ENCODE assay signal across 9 mouse cellular contexts in the genomic region with DNA sequence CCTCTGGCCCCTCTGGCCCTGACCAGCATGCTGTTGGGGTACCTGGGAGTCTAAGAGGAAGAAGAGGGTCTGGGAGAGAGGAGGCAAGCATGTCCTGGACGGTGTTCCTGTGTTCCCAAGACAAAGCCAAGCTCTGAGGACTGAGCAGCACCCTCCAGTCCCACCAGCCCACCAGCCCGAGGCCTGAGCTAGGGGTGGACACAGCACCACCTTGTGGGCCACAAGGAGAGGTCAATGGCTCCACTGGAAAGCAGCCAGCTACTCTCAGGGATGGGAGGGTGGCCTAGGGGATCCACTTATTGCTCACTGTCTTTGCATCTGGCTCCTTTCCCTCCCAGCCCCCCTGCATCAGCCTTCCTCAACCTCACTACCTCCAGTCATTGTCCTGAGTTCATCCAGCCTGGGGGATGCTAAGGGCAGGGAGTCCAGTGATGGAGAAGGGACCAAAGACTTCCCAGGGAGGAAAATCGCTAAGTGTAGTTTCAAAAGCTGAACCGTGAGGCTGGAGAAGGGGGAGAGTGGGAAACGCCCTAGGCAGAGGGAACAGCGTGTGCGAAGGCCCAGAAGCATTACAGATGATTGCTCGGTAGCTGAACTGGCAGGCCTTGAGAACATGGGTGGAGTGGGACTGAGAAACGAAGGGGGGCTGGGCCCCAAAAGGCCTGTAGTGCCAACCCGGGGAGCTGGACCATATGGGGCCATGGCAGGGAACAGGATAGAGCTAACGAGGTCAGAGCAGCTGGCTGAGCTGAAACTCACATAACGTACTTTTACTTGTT. TPM values are rescaled to one million over a fixed set of nuclear protein-coding genes. Genes with fewer than 3 reads are reported as not detected.
A peak's percentile ranks its signal among the peaks of the same experiment; 100 is the strongest.
DNase-seq lines count a peak whose midpoint lies in the region; ATAC-seq and TF ChIP-seq lines count a peak whose summit lies in the region.
"Had no signal": no experiment of that assay in that cellular context is flagged by ENCODE, and none has a peak within 500 bp of the region (broad histone marks: within the 10 kb centered on the region; RNA-seq: fewer than 3 reads in every experiment).

No protein-coding gene starts in this region.

- H3K27ac ChIP-seq in forebrain, embryonic 12.5 days, result peak overlapping the region; percentile 36; the same call in 1 of the 2 replicates
- no peak overlapping the region for H3K27ac ChIP-seq in forebrain, embryonic 13.5 days
- no peak overlapping the region for H3K27ac ChIP-seq in bone marrow macrophage, adult 2 months (ENCODE audit: insufficient read depth, low read depth, low read length)
- H3K27ac ChIP-seq in forebrain, postnatal 0 days (ENCODE audit: low read depth, low read length), result no peak overlapping the region
- no peak overlapping the region for H3K27ac ChIP-seq in hindbrain, embryonic 16.5 days (ENCODE audit: low read depth, low read length)
- peak overlapping the region; percentile 56; the same call in 1 of the 2 replicates for H3K27ac ChIP-seq in stomach, postnatal 0 days (replicated peaks)

- H3K4me1 ChIP-seq in forebrain, embryonic 12.5 days, result peaks cover 27% of the 10 kb centered on the region
- H3K4me1 ChIP-seq in forebrain, embryonic 13.5 days, result peaks cover 8% of the 10 kb centered on the region; the same call in 1 of the 2 replicates
- H3K4me1 ChIP-seq in bone marrow macrophage, adult 2 months (ENCODE audit: control insufficient read depth, insufficient read depth, low read length), result no peaks in the 10 kb centered on the region
- no peaks in the 10 kb centered on the region for H3K4me1 ChIP-seq in forebrain, postnatal 0 days (ENCODE audit: insufficient read depth)
- H3K4me1 ChIP-seq in hindbrain, embryonic 16.5 days (ENCODE audit: control insufficient read depth, insufficient read depth, low read depth, low read length), result no peaks in the 10 kb centered on the region; the same call in 1 of the 2 replicates
- H3K4me1 ChIP-seq in stomach, postnatal 0 days (replicated peaks; ENCODE audit: control insufficient read depth, insufficient read depth), result no peaks in the 10 kb centered on the region; the same call in 1 of the 2 replicates

- TF ChIP-seq EP300 in stomach, postnatal 0 days (optimal IDR thresholded peaks at IDR 0.05), result no peak

- 40% methylated on average over 12 of the region's 12 CpGs for WGBS in forebrain, embryonic 12.5 days
- 40% methylated on average over 12 of the region's 12 CpGs for WGBS in forebrain, embryonic 13.5 days
- WGBS in forebrain, postnatal 0 days, result 34% methylated on average over 12 of the region's 12 CpGs
- WGBS in hindbrain, embryonic 16.5 days, result 42% methylated on average over 12 of the region's 12 CpGs
- 45% methylated on average over 12 of the region's 12 CpGs for WGBS in stomach, postnatal 0 days

- H3K4me2 ChIP-seq in forebrain, embryonic 12.5 days, result no peak overlapping the region
- no peak overlapping the region for H3K4me2 ChIP-seq in forebrain, embryonic 13.5 days
- H3K4me2 ChIP-seq in forebrain, postnatal 0 days (ENCODE audit: low read depth), result no peak overlapping the region
- H3K4me2 ChIP-seq in hindbrain, embryonic 16.5 days (ENCODE audit: low read length), result no peak overlapping the region
- H3K4me2 ChIP-seq in stomach, postnatal 0 days (replicated peaks; ENCODE audit: low read depth), result no peak overlapping the region

- H3K9me3 ChIP-seq in forebrain, embryonic 12.5 days, result no peaks in the 10 kb centered on the region
- H3K9me3 ChIP-seq in forebrain, embryonic 13.5 days (replicated peaks), result no peaks in the 10 kb centered on the region
- no peaks in the 10 kb centered on the region for H3K9me3 ChIP-seq in forebrain, postnatal 0 days (ENCODE audit: low read length)
- H3K9me3 ChIP-seq in hindbrain, embryonic 16.5 days (ENCODE audit: control insufficient read depth, low read length), result no peaks in the 10 kb centered on the region
- H3K9me3 ChIP-seq in stomach, postnatal 0 days (ENCODE audit: control insufficient read depth, low read length), result no peaks in the 10 kb centered on the region

- no peak overlapping the region for H3K4me3 ChIP-seq in forebrain, embryonic 12.5 days (replicated peaks)
- H3K4me3 ChIP-seq in forebrain, embryonic 13.5 days, result no peak overlapping the region
- H3K4me3 ChIP-seq in bone marrow macrophage, adult 2 months (ENCODE audit: insufficient read depth, low read length), result no peak overlapping the region
- no peak overlapping the region for H3K4me3 ChIP-seq in forebrain, postnatal 0 days (ENCODE audit: low read depth, low read length)
- H3K4me3 ChIP-seq in hindbrain, embryonic 16.5 days (ENCODE audit: low read length), result no peak overlapping the region
- no peak overlapping the region for H3K4me3 ChIP-seq in stomach, postnatal 0 days (ENCODE audit: low read depth, low read length)

- peaks cover 5% of the 10 kb centered on the region for H3K27me3 ChIP-seq in forebrain, embryonic 12.5 days
- no peaks in the 10 kb centered on the region for H3K27me3 ChIP-seq in forebrain, embryonic 13.5 days
- H3K27me3 ChIP-seq in forebrain, postnatal 0 days (ENCODE audit: insufficient read depth, low read length), result no peaks in the 10 kb centered on the region
- H3K27me3 ChIP-seq in hindbrain, embryonic 16.5 days (replicated peaks; ENCODE audit: control insufficient read depth, insufficient read depth, low read length), result no peaks in the 10 kb centered on the region
- H3K27me3 ChIP-seq in stomach, postnatal 0 days (ENCODE audit: control insufficient read depth, insufficient read depth, low read length), result no peaks in the 10 kb centered on the region

- peak; percentile 55 for DNase-seq in forebrain, postnatal 0 days
- peak; percentile 66 for DNase-seq in lung, postnatal 10 days
- peak; percentile 65 for DNase-seq in stomach, postnatal 0 days (ENCODE audit: low spot score)

- peak; percentile 85 for ATAC-seq in forebrain, embryonic 12.5 days (ENCODE audit: low FRiP score)
- no peak for ATAC-seq in forebrain, embryonic 13.5 days
- peak; percentile 34; the same call in 1 of the 2 replicates for ATAC-seq in forebrain, postnatal 0 days
- ATAC-seq in hindbrain, embryonic 16.5 days, result peak; percentile 52; the same call in 1 of the 2 replicates
- peak; percentile 45 for ATAC-seq in stomach, postnatal 0 days (ENCODE audit: low FRiP score, low TSS enrichment)
- ATAC-seq in erythroblast, adult 5-6 weeks (replicated peaks; ENCODE audit: low FRiP score, poor library complexity, severe bottlenecking), result no peak

- TF ChIP-seq CTCF in bone marrow macrophage, adult 2 months (IDR thresholded peaks at IDR 0.05; ENCODE audit: low read depth, low read length), result peak; percentile 28; the same call in 1 of the 2 replicates
- peak; percentile 62 for TF ChIP-seq CTCF in forebrain, postnatal 0 days (IDR thresholded peaks at IDR 0.05; ENCODE audit: low read depth)
- peak; percentile 77 for TF ChIP-seq CTCF in stomach, postnatal 0 days (IDR thresholded peaks at IDR 0.05; ENCODE audit: low read depth)

- TF ChIP-seq POLR2A in bone marrow macrophage, adult 2 months (IDR thresholded peaks at IDR 0.05; ENCODE audit: borderline replicate concordance, low read depth, low read length), result no peak

- no peak overlapping the region for H3K9ac ChIP-seq in forebrain, embryonic 12.5 days
- no peak overlapping the region for H3K9ac ChIP-seq in forebrain, embryonic 13.5 days
- H3K9ac ChIP-seq in forebrain, postnatal 0 days, result no peak overlapping the region
- peak overlapping the region; percentile 31 for H3K9ac ChIP-seq in hindbrain, embryonic 16.5 days (ENCODE audit: low read depth, low read length)
- no peak overlapping the region for H3K9ac ChIP-seq in stomach, postnatal 0 days (ENCODE audit: low read length)

- no peaks in the 10 kb centered on the region for H3K36me3 ChIP-seq in forebrain, embryonic 12.5 days (replicated peaks)
- no peaks in the 10 kb centered on the region for H3K36me3 ChIP-seq in forebrain, embryonic 13.5 days (ENCODE audit: poor library complexity, severe bottlenecking)
- no peaks in the 10 kb centered on the region for H3K36me3 ChIP-seq in forebrain, postnatal 0 days (ENCODE audit: insufficient read depth)
- H3K36me3 ChIP-seq in hindbrain, embryonic 16.5 days (ENCODE audit: control insufficient read depth, insufficient read depth, low read length), result no peaks in the 10 kb centered on the region
- no peaks in the 10 kb centered on the region for H3K36me3 ChIP-seq in stomach, postnatal 0 days (ENCODE audit: control insufficient read depth, insufficient read depth, low read length)

RNA-seq across cellular contexts. Expression of a gene that starts 24.7 kb away (rescaled TPM):
- polyA plus RNA-seq in forebrain, embryonic 12.5 days (2016; fragmentation: Nextera tagmentation; extraction: Ambion mirVana), result not detected in 2 replicates
- not detected in 2 replicates for polyA plus RNA-seq in forebrain, embryonic 13.5 days (2015; fragmentation: Nextera tagmentation; extraction: Ambion mirVana)
- not detected in 2 replicates for polyA plus RNA-seq in bone marrow macrophage, adult 2 months (2012; ENCODE audit: insufficient read depth, insufficient read length, missing spikeins)
- total RNA-seq in forebrain, postnatal 0 days (2014; rRNA removed), result not detected in 2 replicates
- polyA plus RNA-seq in forebrain, postnatal 0 days (2015; fragmentation: Nextera tagmentation; extraction: Ambion mirVana), result 0.09 TPM in 1 of 2 replicates, not detected in the other
- polyA plus RNA-seq in hindbrain, embryonic 16.5 days (2015; fragmentation: Nextera tagmentation; extraction: Ambion mirVana), result 0.08 TPM in 1 of 2 replicates, not detected in the other
- polyA plus RNA-seq in stomach, postnatal 0 days (2015; fragmentation: Nextera tagmentation; extraction: Ambion mirVana), result not detected in 2 replicates
- total RNA-seq in erythroblast, adult 5-6 weeks (2015; ENCODE audit: low replicate concordance), result 0.42 TPM in 1 of 2 replicates, not detected in the other
- total RNA-seq in erythroblast, adult 5-6 weeks (2017; ENCODE audit: low replicate concordance), result not detected in 2 replicates
- polyA plus RNA-seq: heart, embryonic 14.5 days had no signal

RNA-seq across cellular contexts. Expression of a gene that starts 54.6 kb away (rescaled TPM):
- polyA plus RNA-seq in forebrain, embryonic 12.5 days (2016; fragmentation: Nextera tagmentation; extraction: Ambion mirVana), result 6.0 and 7.0 TPM in 2 replicates
- 4.8 and 5.6 TPM in 2 replicates for polyA plus RNA-seq in forebrain, embryonic 13.5 days (2015; fragmentation: Nextera tagmentation; extraction: Ambion mirVana)
- polyA plus RNA-seq in bone marrow macrophage, adult 2 months (2012; ENCODE audit: insufficient read depth, insufficient read length, missing spikeins), result 5.7 and 7.0 TPM in 2 replicates
- total RNA-seq in forebrain, postnatal 0 days (2014; rRNA removed), result 2.8 and 4.6 TPM in 2 replicates
- polyA plus RNA-seq in forebrain, postnatal 0 days (2015; fragmentation: Nextera tagmentation; extraction: Ambion mirVana), result 4.0 and 4.5 TPM in 2 replicates
- polyA plus RNA-seq in hindbrain, embryonic 16.5 days (2015; fragmentation: Nextera tagmentation; extraction: Ambion mirVana), result 4.4 and 4.7 TPM in 2 replicates
- polyA plus RNA-seq in stomach, postnatal 0 days (2015; fragmentation: Nextera tagmentation; extraction: Ambion mirVana), result 5.6 and 6.2 TPM in 2 replicates
- 0.63 TPM in 1 of 2 replicates, not detected in the other for total RNA-seq in erythroblast, adult 5-6 weeks (2015; ENCODE audit: low replicate concordance)
- 0.28 and 0.34 TPM in 2 replicates for total RNA-seq in erythroblast, adult 5-6 weeks (2017; ENCODE audit: low replicate concordance)

RNA-seq across cellular contexts. Expression of a gene that starts 54.7 kb away (rescaled TPM):
- polyA plus RNA-seq in forebrain, embryonic 12.5 days (2016; fragmentation: Nextera tagmentation; extraction: Ambion mirVana), result 81.5 and 83.2 TPM in 2 replicates
- 81.4 and 81.9 TPM in 2 replicates for polyA plus RNA-seq in forebrain, embryonic 13.5 days (2015; fragmentation: Nextera tagmentation; extraction: Ambion mirVana)
- polyA plus RNA-seq in bone marrow macrophage, adult 2 months (2012; ENCODE audit: insufficient read depth, insufficient read length, missing spikeins), result 41.4 and 58.9 TPM in 2 replicates
- total RNA-seq in forebrain, postnatal 0 days (2014; rRNA removed), result 43.8 and 48.5 TPM in 2 replicates
- polyA plus RNA-seq in forebrain, postnatal 0 days (2015; fragmentation: Nextera tagmentation; extraction: Ambion mirVana), result 73.3 and 80.4 TPM in 2 replicates
- polyA plus RNA-seq in hindbrain, embryonic 16.5 days (2015; fragmentation: Nextera tagmentation; extraction: Ambion mirVana), result 83.2 and 86.8 TPM in 2 replicates
- polyA plus RNA-seq in stomach, postnatal 0 days (2015; fragmentation: Nextera tagmentation; extraction: Ambion mirVana), result 52.6 and 54.6 TPM in 2 replicates
- total RNA-seq in erythroblast, adult 5-6 weeks (2015; ENCODE audit: low replicate concordance), result 20.9 and 25.0 TPM in 2 replicates
- total RNA-seq in erythroblast, adult 5-6 weeks (2017; ENCODE audit: low replicate concordance), result 5.4 and 17.2 TPM in 2 replicates

RNA-seq across cellular contexts. Expression of a gene that starts 56.8 kb away (rescaled TPM):
- 289 and 296 TPM in 2 replicates for polyA plus RNA-seq in forebrain, embryonic 12.5 days (2016; fragmentation: Nextera tagmentation; extraction: Ambion mirVana)
- 335 and 337 TPM in 2 replicates for polyA plus RNA-seq in forebrain, embryonic 13.5 days (2015; fragmentation: Nextera tagmentation; extraction: Ambion mirVana)
- 293 and 296 TPM in 2 replicates for polyA plus RNA-seq in bone marrow macrophage, adult 2 months (2012; ENCODE audit: insufficient read depth, insufficient read length, missing spikeins)
- 126 and 134 TPM in 2 replicates for total RNA-seq in forebrain, postnatal 0 days (2014; rRNA removed)
- polyA plus RNA-seq in forebrain, postnatal 0 days (2015; fragmentation: Nextera tagmentation; extraction: Ambion mirVana), result 361 and 363 TPM in 2 replicates
- polyA plus RNA-seq in hindbrain, embryonic 16.5 days (2015; fragmentation: Nextera tagmentation; extraction: Ambion mirVana), result 383 and 394 TPM in 2 replicates
- 473 and 483 TPM in 2 replicates for polyA plus RNA-seq in stomach, postnatal 0 days (2015; fragmentation: Nextera tagmentation; extraction: Ambion mirVana)
- total RNA-seq in erythroblast, adult 5-6 weeks (2015; ENCODE audit: low replicate concordance), result 124 and 174 TPM in 2 replicates
- total RNA-seq in erythroblast, adult 5-6 weeks (2017; ENCODE audit: low replicate concordance), result 146 and 147 TPM in 2 replicates

RNA-seq across cellular contexts. Expression of a gene that starts 57.6 kb away (rescaled TPM):
- polyA plus RNA-seq in forebrain, embryonic 12.5 days (2016; fragmentation: Nextera tagmentation; extraction: Ambion mirVana), result 22.1 and 26.5 TPM in 2 replicates
- 38.9 and 52.3 TPM in 2 replicates for polyA plus RNA-seq in forebrain, embryonic 13.5 days (2015; fragmentation: Nextera tagmentation; extraction: Ambion mirVana)
- 27.9 and 34.4 TPM in 2 replicates for polyA plus RNA-seq in bone marrow macrophage, adult 2 months (2012; ENCODE audit: insufficient read depth, insufficient read length, missing spikeins)
- total RNA-seq in forebrain, postnatal 0 days (2014; rRNA removed), result 13.4 and 22.3 TPM in 2 replicates
- polyA plus RNA-seq in forebrain, postnatal 0 days (2015; fragmentation: Nextera tagmentation; extraction: Ambion mirVana), result 26.5 and 35.4 TPM in 2 replicates
- 16.5 and 26.4 TPM in 2 replicates for polyA plus RNA-seq in hindbrain, embryonic 16.5 days (2015; fragmentation: Nextera tagmentation; extraction: Ambion mirVana)
- 17.5 and 21.2 TPM in 2 replicates for polyA plus RNA-seq in stomach, postnatal 0 days (2015; fragmentation: Nextera tagmentation; extraction: Ambion mirVana)
- 6.5 and 20.3 TPM in 2 replicates for total RNA-seq in erythroblast, adult 5-6 weeks (2015; ENCODE audit: low replicate concordance)
- 6.0 and 22.4 TPM in 2 replicates for total RNA-seq in erythroblast, adult 5-6 weeks (2017; ENCODE audit: low replicate concordance)

Comparison
In these comparisons a context has a peak if more than half of its experiments do, and no peak if none do; other contexts are left out.
1. ATAC-seq: peak in forebrain, embryonic 12.5 days (single experiment), forebrain, postnatal 0 days (single experiment), hindbrain, embryonic 16.5 days (single experiment) and stomach, postnatal 0 days (single experiment); none in forebrain, embryonic 13.5 days (single experiment) and erythroblast, adult 5-6 weeks (single experiment).
2. H3K27ac ChIP-seq: peak in forebrain, embryonic 12.5 days (single experiment) and stomach, postnatal 0 days (single experiment); none in forebrain, embryonic 13.5 days (single experiment), bone marrow macrophage, adult 2 months (single experiment), forebrain, postnatal 0 days (single experiment) and hindbrain, embryonic 16.5 days (single experiment).
3. Peak in every context shown above with its lines, with median percentiles within 50 percentile points of each other: CTCF ChIP-seq and DNase-seq.